Mouse (Mus musculus): ENCODE data around the gene Ifna1.

DNA sequence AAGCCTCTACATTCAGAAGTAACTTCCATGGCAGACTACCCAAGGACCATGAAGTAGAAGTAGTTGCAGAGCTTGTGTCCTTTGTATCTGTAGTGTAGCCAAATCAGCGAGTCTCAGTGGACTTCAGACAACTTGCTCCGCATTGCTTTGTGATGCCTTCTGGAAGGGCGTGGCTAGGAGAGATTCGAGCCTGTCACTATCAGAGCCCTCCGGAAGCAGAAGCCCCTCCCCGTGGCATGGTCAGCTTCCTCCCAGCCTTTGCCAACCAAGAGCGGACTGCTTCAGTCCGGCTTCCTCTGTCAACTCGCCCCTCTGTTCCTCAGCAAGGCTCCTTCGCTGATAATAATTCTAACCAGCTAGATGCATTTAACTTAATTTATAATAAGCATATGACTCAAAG, 28.4 kb downstream of the Ifna1 start:
- TF ChIP-seq CTCF (conservative IDR thresholded peaks at IDR 0.05; ENCODE audit: low read length): no peak
- no peak for TF ChIP-seq POU5F1 (IDR thresholded peaks at IDR 0.05; ENCODE audit: borderline replicate concordance, low read length)
